Mouse (Mus musculus): ENCODE data around the gene Osbpl3.

Osbpl3 gene

GRCm38 (mm10) chr6:50295136-50295535 is 160.9 kb downstream of the Osbpl3 start:
- no peak for DNase-seq (ENCODE audit: low read depth, low spot score)

- peak; percentile 91 for DNase-seq (ENCODE audit: low read depth, low spot score)
Measured at GRCm38 (mm10) chr6:50294128-50294527, 161.9 kb downstream of the Osbpl3 start.

GRCm38 (mm10) chr6:50291650-50292049 is 164.4 kb downstream of the Osbpl3 start:
- no peak for DNase-seq (ENCODE audit: low read depth, low spot score)

GRCm38 (mm10) chr6:50286881-50287280 is 169.1 kb downstream of the Osbpl3 start:
- DNase-seq (ENCODE audit: low read depth, low spot score): no peak

- DNase-seq (ENCODE audit: low read depth, low spot score): no peak
Measured at GRCm38 (mm10) chr6:50279642-50280041, 176.4 kb downstream of the Osbpl3 start.

- DNase-seq (ENCODE audit: low read depth, low spot score): no peak
Measured at GRCm38 (mm10) chr6:50273947-50274346, 182.1 kb downstream of the Osbpl3 start.

- DNase-seq (ENCODE audit: low read depth, low spot score): no peak
Measured at GRCm38 (mm10) chr6:50273416-50273815, 182.6 kb downstream of the Osbpl3 start.

GRCm38 (mm10) chr6:50263670-50264069 is 192.3 kb downstream of the Osbpl3 start, which contains the start of gene Gsdme:
Gene Gsdme (minus strand): TSS chr6:50263862.
- DNase-seq (ENCODE audit: low read depth, low spot score): no peak

GRCm38 (mm10) chr6:50262310-50262709 is 193.7 kb downstream of the Osbpl3 start:
- no peak for DNase-seq (ENCODE audit: low read depth, low spot score)

- DNase-seq (ENCODE audit: low read depth, low spot score): no peak
Measured at GRCm38 (mm10) chr6:50261922-50262261, 194.1 kb downstream of the Osbpl3 start.

- DNase-seq (ENCODE audit: low read depth, low spot score): peak; percentile 90
Measured at GRCm38 (mm10) chr6:50261201-50261921, 194.6 kb downstream of the Osbpl3 start.

GRCm38 (mm10) chr6:50255356-50255755 is 200.6 kb downstream of the Osbpl3 start:
- DNase-seq (ENCODE audit: low read depth, low spot score): no peak

GRCm38 (mm10) chr6:50254723-50255184 is 201.2 kb downstream of the Osbpl3 start:
- DNase-seq (ENCODE audit: low read depth, low spot score): no peak

- DNase-seq (ENCODE audit: low read depth, low spot score): no peak
Measured at GRCm38 (mm10) chr6:50252690-50253089, 203.3 kb downstream of the Osbpl3 start.

- DNase-seq (ENCODE audit: low read depth, low spot score): no peak
Measured at GRCm38 (mm10) chr6:50247791-50248190, 208.2 kb downstream of the Osbpl3 start.

GRCm38 (mm10) chr6:50247356-50247755 is 208.6 kb downstream of the Osbpl3 start:
- no peak for DNase-seq (ENCODE audit: low read depth, low spot score)

- DNase-seq (ENCODE audit: low read depth, low spot score): no peak
Measured at GRCm38 (mm10) chr6:50244967-50245366, 211.0 kb downstream of the Osbpl3 start.

GRCm38 (mm10) chr6:50244126-50244525 is 211.9 kb downstream of the Osbpl3 start:
- DNase-seq (ENCODE audit: low read depth, low spot score): no peak

Measured in mesoderm, embryonic 11.5 days (tissue).